Mouse (Mus musculus) neural tube, embryonic 15.5 days (tissue): Measurements from ENCODE around the gene Upk3b. TPM values are rescaled to one million over a fixed set of nuclear protein-coding genes. Genes with fewer than 3 reads are reported as not detected.
A peak's percentile ranks its signal among the peaks of the same experiment; 100 is the strongest.
"Not testable (repeated sequence)": the region's sequence is repeated elsewhere in the genome, so short reads cannot be mapped to it uniquely, and the experiment has no call there.

Experiments
- ATAC-seq: fragments of 200-750 bp; cut with Nextera tagmentation; 2 replicates; pipeline ENCODE4 v1.8.0; 2017; ENCODE audit warnings: mild to moderate bottlenecking, moderate TSS enrichment, moderate library complexity; ENCODE audit not compliant: low FRiP score
- H3K27ac ChIP-seq: fragments of 300-500 bp; sonication (generic); replicated peaks from 2 replicates; pipeline ENCODE4 v1.5.1; 2015; ENCODE audit warnings: mild to moderate bottlenecking, inconsistent platforms
- H3K27me3 ChIP-seq: fragments of 300-500 bp; sonication (generic); replicated peaks from 2 replicates; pipeline ENCODE4 v1.6.1; 2015; ENCODE audit warnings: inconsistent platforms
- H3K36me3 ChIP-seq: fragments of 300-500 bp; sonication (generic); 2 replicates; pipeline ENCODE4 v1.6.1; 2015; ENCODE audit warnings: inconsistent platforms
- H3K4me1 ChIP-seq: fragments of 300-500 bp; sonication (generic); 2 replicates; pipeline ENCODE4 v1.6.1; 2015; ENCODE audit warnings: inconsistent platforms
- H3K4me2 ChIP-seq: fragments of 300-500 bp; sonication (generic); 2 replicates; pipeline ENCODE4 v1.6.1; 2015; ENCODE audit warnings: inconsistent platforms, mild to moderate bottlenecking, moderate library complexity
- H3K4me3 ChIP-seq: fragments of 300-500 bp; sonication (generic); replicated peaks from 2 replicates; pipeline ENCODE4 v1.5.1; 2015; ENCODE audit warnings: mild to moderate bottlenecking, inconsistent platforms
- H3K9ac ChIP-seq: fragments of 300-500 bp; sonication (generic); replicated peaks from 2 replicates; pipeline ENCODE4 v1.6.1; 2015; ENCODE audit warnings: mild to moderate bottlenecking, inconsistent platforms
- H3K9me3 ChIP-seq: fragments of 300-500 bp; sonication (generic); replicated peaks from 2 replicates; pipeline ENCODE4 v1.6.1; 2016; ENCODE audit warnings: inconsistent platforms
- WGBS: fragments of 180-500 bp; shearing (Covaris S2); methylation state at CpG from one replicate; pipeline ENCODE4 v1.1.7; 2015; ENCODE audit warnings: mixed read lengths; 5-methylcytosine and 5-hydroxymethylcytosine counted together
- polyA plus RNA-seq: library from polyadenylated mRNA; unstranded; fragments of >200 nt; fragmentation: Nextera tagmentation; extraction: Ambion mirVana; gene quantifications from 2 replicates; pipeline ENCODE4 v1.2.1, GENCODE M21; 2015

Gene Upk3b
- polyA plus RNA-seq, 1 experiment from 2014 or later = 1.1 TPM

GRCm38 (mm10) chr5:136040210-136040609, 1.9 kb downstream of the Upk3b start:
- H3K27ac ChIP-seq = no peak overlapping the region
- no peaks in the 10 kb centered on the region for H3K9me3 ChIP-seq
- H3K4me2 ChIP-seq = no peak overlapping the region; the same call in 1 of the 2 replicates
- WGBS = 45% methylated on average over 5 of the region's 5 CpGs
- no peak for ATAC-seq
- no peak overlapping the region for H3K9ac ChIP-seq
- H3K4me1 ChIP-seq = no peaks in the 10 kb centered on the region
- no peaks in the 10 kb centered on the region for H3K27me3 ChIP-seq
- no peak overlapping the region for H3K4me3 ChIP-seq
- no peaks in the 10 kb centered on the region for H3K36me3 ChIP-seq

GRCm38 (mm10) chr5:136041260-136041659, 3.0 kb downstream of the Upk3b start:
- ATAC-seq = no peak
- no peak overlapping the region for H3K27ac ChIP-seq
- no peaks in the 10 kb centered on the region for H3K36me3 ChIP-seq
- H3K9ac ChIP-seq = no peak overlapping the region
- H3K27me3 ChIP-seq = no peaks in the 10 kb centered on the region
- H3K4me2 ChIP-seq = no peak overlapping the region
- no peak overlapping the region for H3K4me3 ChIP-seq
- 58% methylated on average over 2 of the region's 2 CpGs for WGBS
- no peaks in the 10 kb centered on the region for H3K9me3 ChIP-seq
- H3K4me1 ChIP-seq = peaks cover 2% of the 10 kb centered on the region; the same call in 1 of the 2 replicates

- no peak overlapping the region for H3K4me2 ChIP-seq
- H3K36me3 ChIP-seq = no peaks in the 10 kb centered on the region
- peaks cover 2% of the 10 kb centered on the region; the same call in 1 of the 2 replicates for H3K4me1 ChIP-seq
- H3K9me3 ChIP-seq = no peaks in the 10 kb centered on the region
- H3K9ac ChIP-seq = no peak overlapping the region
- H3K4me3 ChIP-seq = no peak overlapping the region
- ATAC-seq = no peak
- no peak overlapping the region for H3K27ac ChIP-seq
- WGBS = 96% methylated on average over 8 of the region's 8 CpGs
- no peaks in the 10 kb centered on the region for H3K27me3 ChIP-seq
Observed at GRCm38 (mm10) chr5:136041666-136042065, 3.4 kb downstream of the Upk3b start.

- Histone ChIP-seq H3K36me3 (no peaks in the 10 kb centered on the region), H3K27me3 (no peaks in the 10 kb centered on the region), H3K4me2 (no peak overlapping the region), H3K9me3 (no peaks in the 10 kb centered on the region), H3K27ac (no peak overlapping the region), H3K9ac (no peak overlapping the region), H3K4me3 (no peak overlapping the region), H3K4me1 (peaks cover 2% of the 10 kb centered on the region; the same call in 1 of the 2 replicates)
- no peak for ATAC-seq
- WGBS = 74% methylated on average over 13 of the region's 13 CpGs
Observed at GRCm38 (mm10) chr5:136044865-136045264, 6.6 kb downstream of the Upk3b start.

GRCm38 (mm10) chr5:136045408-136045807, 7.1 kb downstream of the Upk3b start:
- Histone ChIP-seq H3K27ac (no peak overlapping the region), H3K4me3 (no peak overlapping the region)
- no peak for ATAC-seq

GRCm38 (mm10) chr5:136045987-136046386, 7.7 kb downstream of the Upk3b start:
- Histone ChIP-seq H3K36me3 (no peaks in the 10 kb centered on the region), H3K27ac (no peak overlapping the region), H3K4me2 (no peak overlapping the region), H3K9ac (no peak overlapping the region), H3K27me3 (no peaks in the 10 kb centered on the region), H3K4me1 (peaks cover 2% of the 10 kb centered on the region; the same call in 1 of the 2 replicates), H3K9me3 (no peaks in the 10 kb centered on the region), H3K4me3 (no peak overlapping the region)
- 4% methylated on average over 10 of the region's 10 CpGs for WGBS
- no peak for ATAC-seq

More at GRCm38 (mm10) chr5:136045408-136045807, 7.1 kb downstream of the Upk3b start:
- peaks cover 2% of the 10 kb centered on the region; the same call in 1 of the 2 replicates for H3K4me1 ChIP-seq
- 34% methylated on average over 9 of the region's 9 CpGs for WGBS
- H3K36me3 ChIP-seq = no peaks in the 10 kb centered on the region
- H3K9me3 ChIP-seq = no peaks in the 10 kb centered on the region
- no peaks in the 10 kb centered on the region for H3K27me3 ChIP-seq
- no peak overlapping the region for H3K9ac ChIP-seq
- no peak overlapping the region for H3K4me2 ChIP-seq

- not testable (repeated sequence) for H3K4me3 ChIP-seq, H3K9me3 ChIP-seq, H3K9ac ChIP-seq, H3K4me2 ChIP-seq, H3K27ac ChIP-seq, H3K27me3 ChIP-seq, H3K36me3 ChIP-seq, ATAC-seq
- H3K4me1 ChIP-seq = peaks cover 14% of the 10 kb centered on the region
Observed at GRCm38 (mm10) chr5:136048541-136048940, 10.2 kb downstream of the Upk3b start.

GRCm38 (mm10) chr5:136049926-136050325, 11.6 kb downstream of the Upk3b start:
- H3K4me1 ChIP-seq = peaks cover 14% of the 10 kb centered on the region
- no peak overlapping the region for H3K4me3 ChIP-seq
- 42% methylated on average over 6 of the region's 6 CpGs for WGBS
- ATAC-seq = no peak
- no peaks in the 10 kb centered on the region for H3K36me3 ChIP-seq
- H3K4me2 ChIP-seq = no peak overlapping the region
- no peaks in the 10 kb centered on the region for H3K27me3 ChIP-seq
- H3K9ac ChIP-seq = no peak overlapping the region
- no peaks in the 10 kb centered on the region for H3K9me3 ChIP-seq
- no peak overlapping the region for H3K27ac ChIP-seq

- 5% methylated on average over 10 of the region's 10 CpGs for WGBS
- Histone ChIP-seq H3K4me2 (peak overlapping the region; percentile 11; the same call in 1 of the 2 replicates), H3K9me3 (no peaks in the 10 kb centered on the region), H3K27me3 (no peaks in the 10 kb centered on the region), H3K4me3 (no peak overlapping the region), H3K4me1 (peaks cover 12% of the 10 kb centered on the region), H3K9ac (no peak overlapping the region), H3K27ac (peak overlapping the region; percentile 69), H3K36me3 (no peaks in the 10 kb centered on the region)
- peak; percentile 78 for ATAC-seq
Observed at GRCm38 (mm10) chr5:136051231-136052085, 13.2 kb downstream of the Upk3b start.

GRCm38 (mm10) chr5:136052861-136053655, 14.8 kb downstream of the Upk3b start:
- ATAC-seq = no peak
- Histone ChIP-seq H3K4me3 (no peak overlapping the region), H3K4me2 (no peak overlapping the region), H3K9ac (no peak overlapping the region), H3K27ac (no peak overlapping the region), H3K4me1 (peaks cover 12% of the 10 kb centered on the region), H3K27me3 (no peaks in the 10 kb centered on the region), H3K9me3 (no peaks in the 10 kb centered on the region), H3K36me3 (no peaks in the 10 kb centered on the region)
- WGBS = 85% methylated on average over 8 of the region's 8 CpGs

GRCm38 (mm10) chr5:136054301-136055077, 16.2 kb downstream of the Upk3b start, which contains the start of gene Upk3bl:
Gene Upk3bl (plus strand): TSS chr5:136054492.
- Histone ChIP-seq H3K4me3 (no peak within 1 kb of the TSS), H3K27ac (no peak within 1 kb of the TSS), H3K27me3 (no peaks in the 10 kb centered on the region), H3K9me3 (no peaks in the 10 kb centered on the region), H3K4me1 (peaks cover 12% of the 10 kb centered on the region), H3K36me3 (no peaks in the 10 kb centered on the region), H3K9ac (no peak within 1 kb of the TSS), H3K4me2 (no peak within 1 kb of the TSS)
- no peak for ATAC-seq
- WGBS = 91% methylated on average over 11 of the region's 11 CpGs
